Mouse (Mus musculus) myocyte (in vitro differentiated cells): ENCODE data around the gene Abhd11. TPM values are rescaled to one million over a fixed set of nuclear protein-coding genes. Genes with fewer than 3 reads are reported as not detected.

ENCODE experiments used
- H3K27me3 ChIP-seq: one replicate; pipeline ENCODE4 v1.6.1; 2011; ENCODE audit not compliant: control insufficient read depth, insufficient read depth, insufficient read length
- H3K36me3 ChIP-seq: one replicate; pipeline ENCODE4 v1.6.1; 2011; ENCODE audit not compliant: control insufficient read depth, insufficient read depth
- H3K4me2 ChIP-seq: one replicate; pipeline ENCODE4 v1.6.1; 2011; ENCODE audit warnings: low read depth, control low read depth
- H3K4me3 ChIP-seq: one replicate; pipeline ENCODE4 v1.5.1; 2011; ENCODE audit warnings: mild to moderate bottlenecking, control low read depth, moderate library complexity
- H3K79me2 ChIP-seq: one replicate; pipeline ENCODE4 v1.6.1; 2011; ENCODE audit not compliant: control insufficient read depth, insufficient read depth
- H3ac ChIP-seq: one replicate; pipeline ENCODE4 v1.6.1; 2011; ENCODE audit not compliant: control insufficient read depth, insufficient read length
- CEBPB ChIP-seq: IDR thresholded peaks from 2 replicates; pipeline ENCODE4 v1.6.1; 2011; ENCODE audit warnings: mild to moderate bottlenecking, moderate library complexity; ENCODE audit not compliant: poor library complexity, insufficient read depth, severe bottlenecking
- E2F4 ChIP-seq: IDR thresholded peaks from one replicate; pipeline ENCODE4 v1.6.1; 2011; ENCODE audit warnings: mild to moderate bottlenecking, control low read depth, moderate library complexity; ENCODE audit not compliant: insufficient read depth
- MAX ChIP-seq: IDR thresholded peaks from one replicate; pipeline ENCODE4 v1.6.1; 2011; ENCODE audit warnings: low read depth, mild to moderate bottlenecking, control low read depth
- MYOD1 ChIP-seq, 3 experiments: IDR thresholded peaks; one replicate each; pipeline ENCODE4 v1.6.1; 2011; ENCODE audit warnings: control low read depth in 2 of 3, low read depth in 2 of 3, mild to moderate bottlenecking in 2 of 3, moderate library complexity in 1 of 3; ENCODE audit not compliant: insufficient read length in 2 of 3, control insufficient read depth in 1 of 3
- MYOG ChIP-seq, 3 experiments: IDR thresholded peaks; one replicate each; pipeline ENCODE4 v1.6.1; 2011; ENCODE audit warnings: control low read depth in 2 of 3, low read depth in 2 of 3, mild to moderate bottlenecking in 2 of 3; ENCODE audit not compliant: insufficient read length in 2 of 3, control insufficient read depth in 1 of 3, insufficient read depth in 1 of 3
- POLR2A ChIP-seq: IDR thresholded peaks from one replicate; pipeline ENCODE4 v1.6.1; 2011; ENCODE audit warnings: low read depth, mild to moderate bottlenecking, control low read depth, moderate library complexity; ENCODE audit not compliant: insufficient read length
- POLR2AphosphoS2 ChIP-seq: IDR thresholded peaks from one replicate; pipeline ENCODE4 v1.6.1; 2011; ENCODE audit warnings: low read depth, control low read depth; ENCODE audit not compliant: insufficient read length
- REST ChIP-seq: IDR thresholded peaks from one replicate; pipeline ENCODE4 v1.6.1; 2011; ENCODE audit warnings: mild to moderate bottlenecking, control low read depth, moderate library complexity; ENCODE audit not compliant: insufficient read depth, insufficient read length
- SRF ChIP-seq: IDR thresholded peaks from one replicate; pipeline ENCODE4 v1.6.1; 2011; ENCODE audit warnings: low read depth; ENCODE audit not compliant: control insufficient read depth, insufficient read length
- TCF12 ChIP-seq: IDR thresholded peaks from one replicate; pipeline ENCODE4 v1.6.1; 2011; ENCODE audit warnings: mild to moderate bottlenecking, control low read depth; ENCODE audit not compliant: poor library complexity, insufficient read depth, severe bottlenecking
- TCF3 ChIP-seq: IDR thresholded peaks from one replicate; pipeline ENCODE4 v1.6.1; 2011; ENCODE audit warnings: low read depth, control low read depth; ENCODE audit not compliant: insufficient read length
- USF1 ChIP-seq: IDR thresholded peaks from one replicate; pipeline ENCODE4 v1.6.1; 2011; ENCODE audit warnings: low read depth, mild to moderate bottlenecking, control low read depth, moderate library complexity
- polyA plus RNA-seq: library from polyadenylated mRNA; unstranded; fragments of >200 nt; fragmentation: generic; extraction: Trizol; gene quantifications from one replicate; pipeline ENCODE4 v1.2.1, GENCODE M21; 2012; ENCODE audit warnings: missing spikeins

Gene Abhd11
- polyA plus RNA-seq, 1 experiment, result 33.0 TPM

- TF ChIP-seq REST (no peak), TCF3 (no peak), E2F4 (no peak), MYOD1 (IDR thresholded peaks at IDR 0.05; ENCODE audit: control insufficient read depth in 1 of 3, insufficient read length in 2 of 3, low read depth in 2 of 3) (no peak), SRF (no peak), TCF12 (no peak), CEBPB (no peak), POLR2A (no peak), MAX (no peak), MYOG (IDR thresholded peaks at IDR 0.05; ENCODE audit: control insufficient read depth in 1 of 3, insufficient read depth in 1 of 3, insufficient read length in 2 of 3, low read depth in 2 of 3) (no peak), POLR2AphosphoS2 (no peak), USF1 (no peak)
- Histone ChIP-seq H3K27me3 (no peaks in the 10 kb centered on the region), H3K79me2 (peaks cover 7% of the 10 kb centered on the region), H3K4me3 (no peak overlapping the region), H3K36me3 (no peaks in the 10 kb centered on the region), H3K4me2 (no peak overlapping the region), H3ac (no peak overlapping the region)
Measured at GRCm38 (mm10) chr5:135021814-135022213, 12.9 kb downstream of the Abhd11 start.

- H3ac ChIP-seq, result peak within 1 kb of the TSS; percentile 25
- H3K4me2 ChIP-seq, result peak within 1 kb of the TSS; percentile 86
- peak within 1 kb of the TSS; percentile 69 for H3K4me3 ChIP-seq
- peaks cover 7% of the 10 kb centered on the region for H3K79me2 ChIP-seq
- no peaks in the 10 kb centered on the region for H3K27me3 ChIP-seq
- peak; percentile 82 for TF ChIP-seq POLR2AphosphoS2
- TF ChIP-seq POLR2A, result peak; percentile 89
- no peak for TF ChIP-seq USF1
- no peak for TF ChIP-seq TCF3
- no peak for TF ChIP-seq E2F4
- no peak for TF ChIP-seq SRF
- no peak for TF ChIP-seq MAX
- no peak for TF ChIP-seq REST
- TF ChIP-seq MYOD1 (IDR thresholded peaks at IDR 0.05; ENCODE audit: control insufficient read depth in 1 of 3, insufficient read length in 2 of 3, low read depth in 2 of 3), result peak in 1 of 3 experiments; percentile 29
- no peak for TF ChIP-seq CEBPB
- no peak for TF ChIP-seq MYOG (IDR thresholded peaks at IDR 0.05; ENCODE audit: control insufficient read depth in 1 of 3, insufficient read depth in 1 of 3, insufficient read length in 2 of 3, low read depth in 2 of 3)
- TF ChIP-seq TCF12, result no peak
- no peaks in the 10 kb centered on the region for H3K36me3 ChIP-seq
Measured at GRCm38 (mm10) chr5:135023344-135024173, 14.6 kb downstream of the Abhd11 start, which contains the start of gene Stx1a. Gene Stx1a (plus strand): TSS chr5:135023482.

- Histone ChIP-seq H3K4me3 (peak overlapping the region; percentile 69), H3ac (no peak overlapping the region), H3K4me2 (peak overlapping the region; percentile 86), H3K36me3 (no peaks in the 10 kb centered on the region), H3K27me3 (no peaks in the 10 kb centered on the region), H3K79me2 (peaks cover 7% of the 10 kb centered on the region)
- TF ChIP-seq TCF12 (no peak), MYOD1 (IDR thresholded peaks at IDR 0.05; ENCODE audit: control insufficient read depth in 1 of 3, insufficient read length in 2 of 3, low read depth in 2 of 3) (no peak), E2F4 (no peak), USF1 (no peak), POLR2A (no peak), CEBPB (no peak), MYOG (IDR thresholded peaks at IDR 0.05; ENCODE audit: control insufficient read depth in 1 of 3, insufficient read depth in 1 of 3, insufficient read length in 2 of 3, low read depth in 2 of 3) (no peak), POLR2AphosphoS2 (no peak), TCF3 (no peak), SRF (no peak), MAX (no peak), REST (no peak)
Measured at GRCm38 (mm10) chr5:135024665-135025224, 15.8 kb downstream of the Abhd11 start.

GRCm38 (mm10) chr5:135025899-135026298 is 16.9 kb downstream of the Abhd11 start:
- Histone ChIP-seq H3K36me3 (no peaks in the 10 kb centered on the region), H3ac (no peak overlapping the region), H3K4me2 (no peak overlapping the region), H3K79me2 (peaks cover 7% of the 10 kb centered on the region), H3K4me3 (no peak overlapping the region), H3K27me3 (no peaks in the 10 kb centered on the region)
- TF ChIP-seq CEBPB (no peak), E2F4 (no peak), USF1 (no peak), TCF12 (no peak), MAX (no peak), TCF3 (no peak), MYOD1 (IDR thresholded peaks at IDR 0.05; ENCODE audit: control insufficient read depth in 1 of 3, insufficient read length in 2 of 3, low read depth in 2 of 3) (no peak), MYOG (IDR thresholded peaks at IDR 0.05; ENCODE audit: control insufficient read depth in 1 of 3, insufficient read depth in 1 of 3, insufficient read length in 2 of 3, low read depth in 2 of 3) (no peak), POLR2A (no peak)
